Mouse (Mus musculus) embryonic facial prominence, embryonic 11.5 days (tissue): ENCODE measurements around the gene Pigu. TPM values are rescaled to one million over a fixed set of nuclear protein-coding genes. Genes with fewer than 3 reads are reported as not detected.

ENCODE experiments used
- ATAC-seq: fragments of 200-750 bp; cut with Nextera tagmentation; replicated peaks from 2 replicates; pipeline ENCODE4 v1.8.0; 2017; ENCODE audit warnings: low read depth; ENCODE audit not compliant: insufficient number of reproducible peaks, low FRiP score, low TSS enrichment
- DNase-seq: peaks from one replicate; pipeline ENCODE4 v3.0.0-alpha.2; 2015; ENCODE audit warnings: low spot score
- H3K27ac ChIP-seq: fragments of 300-500 bp; sonication (generic); replicated peaks from 2 replicates; pipeline ENCODE4 v1.5.1; 2014; ENCODE audit warnings: mild to moderate bottlenecking, low read depth, low read length, control low read depth
- H3K27me3 ChIP-seq: fragments of 300-500 bp; sonication (generic); 2 replicates; pipeline ENCODE4 v1.6.1; 2014; ENCODE audit warnings: mild to moderate bottlenecking, low read length, moderate library complexity, mixed read lengths; ENCODE audit not compliant: control insufficient read depth, insufficient read depth
- H3K36me3 ChIP-seq: fragments of 300-500 bp; sonication (generic); replicated peaks from 2 replicates; pipeline ENCODE4 v1.6.1; 2014; ENCODE audit warnings: low read depth, mild to moderate bottlenecking, low read length, moderate library complexity, mixed read lengths; ENCODE audit not compliant: control insufficient read depth, insufficient read depth
- H3K4me1 ChIP-seq: fragments of 300-500 bp; sonication (generic); 2 replicates; pipeline ENCODE4 v1.6.1; 2014; ENCODE audit warnings: low read length, mixed read lengths; ENCODE audit not compliant: control insufficient read depth, insufficient read depth
- H3K4me2 ChIP-seq: fragments of 300-500 bp; sonication (generic); 2 replicates; pipeline ENCODE4 v1.6.1; 2014; ENCODE audit warnings: low read depth, mild to moderate bottlenecking, control low read depth, low read length, moderate library complexity
- H3K4me3 ChIP-seq: fragments of 300-500 bp; sonication (generic); 2 replicates; pipeline ENCODE4 v1.5.1; 2014; ENCODE audit warnings: low read depth, low read length, control low read depth
- H3K9ac ChIP-seq: fragments of 300-500 bp; sonication (generic); replicated peaks from 2 replicates; pipeline ENCODE4 v1.6.1; 2014; ENCODE audit warnings: mild to moderate bottlenecking, control low read depth, low read length
- H3K9me3 ChIP-seq: fragments of 300-500 bp; sonication (generic); replicated peaks from 2 replicates; pipeline ENCODE4 v1.6.1; 2016; ENCODE audit warnings: mild to moderate bottlenecking, low read length, inconsistent platforms, mixed read lengths; ENCODE audit not compliant: control insufficient read depth
- WGBS: fragments of 180-500 bp; shearing (Covaris S2); extraction: QIAGEN DNeasy Blood & Tissue Kit; methylation state at CpG from one replicate; pipeline ENCODE4 v1.1.7; 2014; 5-methylcytosine and 5-hydroxymethylcytosine counted together
- microRNA counts: library from miRNA; unstranded; fragments of <30 nt; microRNA quantifications from one replicate; lab custom pipeline; 2016
- microRNA-seq: library from miRNA; unstranded; fragments of <30 nt; microRNA quantifications from one replicate; pipeline ENCODE4, GENCODE M21; 2016; ENCODE audit warnings: borderline number of aligned reads
- polyA plus RNA-seq: library from polyadenylated mRNA; unstranded; fragments of >200 nt; fragmentation: Nextera tagmentation; extraction: Ambion mirVana; gene quantifications from 2 replicates; pipeline ENCODE4 v1.2.1, GENCODE M21; 2014

Gene Pigu
- polyA plus RNA-seq, 1 experiment from 2014 or later: 58.4 TPM

- Histone ChIP-seq H3K4me1 (no peaks in the 10 kb centered on the region), H3K9ac (no peak overlapping the region), H3K4me3 (no peak overlapping the region), H3K36me3 (peaks cover 7% of the 10 kb centered on the region), H3K27me3 (no peaks in the 10 kb centered on the region), H3K4me2 (no peak overlapping the region), H3K27ac (no peak overlapping the region), H3K9me3 (no peaks in the 10 kb centered on the region)
- DNase-seq: no peak
- no peak for ATAC-seq
- 92% methylated on average over 7 of the region's 7 CpGs for WGBS
Measured at GRCm38 (mm10) chr2:155242296-155242855, 114.9 kb downstream of the Pigu start.

GRCm38 (mm10) chr2:155240915-155241314 is 116.3 kb downstream of the Pigu start:
- no peak for DNase-seq
- H3K27ac ChIP-seq: no peak overlapping the region
- H3K4me2 ChIP-seq: no peak overlapping the region
- no peaks in the 10 kb centered on the region for H3K27me3 ChIP-seq
- no peak for ATAC-seq
- no peak overlapping the region for H3K4me3 ChIP-seq
- H3K4me1 ChIP-seq: peaks cover 2% of the 10 kb centered on the region; the same call in 1 of the 2 replicates
- WGBS: 75% methylated on average over 4 of the region's 4 CpGs
- H3K9ac ChIP-seq: no peak overlapping the region
- H3K36me3 ChIP-seq: peaks cover 2% of the 10 kb centered on the region; the same call in 1 of the 2 replicates
- no peaks in the 10 kb centered on the region for H3K9me3 ChIP-seq

DNA sequence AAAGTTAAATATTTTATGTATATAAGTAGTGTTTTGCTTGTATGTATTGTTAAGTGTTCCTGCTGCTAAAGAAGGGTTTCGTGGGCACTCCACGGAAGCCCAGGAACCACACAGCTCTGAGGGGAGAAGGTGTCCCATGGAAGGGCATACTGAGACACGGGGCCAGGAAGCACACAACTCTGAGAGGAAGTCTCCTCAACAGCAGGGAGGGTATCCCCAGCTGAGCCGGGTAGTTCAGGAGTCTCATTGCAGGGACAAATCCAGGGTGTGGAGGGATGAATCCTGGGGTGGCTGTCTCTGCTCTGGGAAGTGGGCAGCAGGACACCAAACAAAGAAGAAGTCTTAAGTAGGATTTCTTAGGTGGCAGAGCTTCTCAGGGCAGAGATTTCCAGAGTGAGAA is 120.0 kb downstream of the Pigu start:
- H3K4me3 ChIP-seq: peak overlapping the region; percentile 67
- no peaks in the 10 kb centered on the region for H3K27me3 ChIP-seq
- no peaks in the 10 kb centered on the region for H3K9me3 ChIP-seq
- ATAC-seq: no peak
- WGBS: 22% methylated on average over 4 of the region's 4 CpGs
- peaks cover 2% of the 10 kb centered on the region; the same call in 1 of the 2 replicates for H3K4me1 ChIP-seq
- no peak overlapping the region for H3K27ac ChIP-seq
- H3K4me2 ChIP-seq: peak overlapping the region; percentile 80
- no peak for DNase-seq
- H3K36me3 ChIP-seq: no peaks in the 10 kb centered on the region
- peak overlapping the region; percentile 83 for H3K9ac ChIP-seq

DNA sequence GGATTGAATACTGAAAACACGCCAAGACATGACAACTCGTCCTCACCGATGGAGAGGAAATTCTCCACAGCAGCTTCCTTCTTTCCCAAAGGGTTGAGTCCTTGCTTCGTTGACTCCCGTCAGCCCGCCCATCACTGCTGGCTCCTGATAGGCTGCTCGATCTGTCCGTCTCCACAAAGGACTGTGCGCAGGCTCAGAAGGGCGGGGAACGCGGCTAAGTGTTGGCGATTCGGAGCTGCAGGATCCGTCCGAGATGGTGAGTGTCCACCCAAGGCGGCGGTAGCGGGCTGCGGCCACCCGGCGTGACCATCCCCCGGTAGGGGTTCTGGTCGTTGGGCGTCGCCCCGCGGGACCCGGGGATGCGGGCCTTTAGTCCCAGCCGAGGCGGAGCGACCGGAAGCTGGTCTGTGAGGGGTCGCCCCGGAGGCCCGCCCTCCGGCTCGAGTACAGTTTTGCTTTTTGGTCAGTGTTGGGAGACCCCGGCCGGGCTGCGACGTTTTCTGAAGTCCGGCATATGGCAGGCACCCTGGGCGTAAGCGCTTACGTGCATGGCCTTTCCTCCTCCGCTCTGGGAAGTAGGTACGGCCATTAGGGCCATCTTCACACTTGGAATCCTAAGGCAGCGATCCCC is 120.8 kb downstream of the Pigu start, which contains the start of gene Dynlrb1:
Gene Dynlrb1, plus strand, starts transcription at position 172 of the 631 bp plus-strand sequence.
- Histone ChIP-seq H3K36me3 (no peaks in the 10 kb centered on the region), H3K27ac (peak within 1 kb of the TSS; percentile 87), H3K9ac (peak within 1 kb of the TSS; percentile 83), H3K4me3 (peak within 1 kb of the TSS; percentile 67), H3K4me1 (peaks cover 2% of the 10 kb centered on the region; the same call in 1 of the 2 replicates), H3K9me3 (no peaks in the 10 kb centered on the region), H3K27me3 (no peaks in the 10 kb centered on the region), H3K4me2 (peak within 1 kb of the TSS; percentile 80)
- ATAC-seq (peak; percentile 98), DNase-seq (peak; percentile 98)
- under 1% methylated on average over 50 of the region's 50 CpGs for WGBS

- WGBS: 5% methylated on average over 13 of the region's 13 CpGs
- DNase-seq (peak; percentile 82), ATAC-seq (peak; percentile 87)
- no peaks in the 10 kb centered on the region for H3K27me3 ChIP-seq
- peak overlapping the region; percentile 83 for H3K9ac ChIP-seq
- H3K4me3 ChIP-seq: peak overlapping the region; percentile 67
- peaks cover 2% of the 10 kb centered on the region; the same call in 1 of the 2 replicates for H3K4me1 ChIP-seq
- peak overlapping the region; percentile 60 for H3K4me2 ChIP-seq
- H3K9me3 ChIP-seq: no peaks in the 10 kb centered on the region
- peak overlapping the region; percentile 87 for H3K27ac ChIP-seq
- H3K36me3 ChIP-seq: no peaks in the 10 kb centered on the region
Measured at GRCm38 (mm10) chr2:155235746-155236361, 121.4 kb downstream of the Pigu start.

MicroRNAs within 50 kb of the gene (microRNA counts, 519-probe panel; counts per million panel counts)
- not detected for microRNA mmu-miR-695 (lab: Ali Mortazavi, UCI)

Small RNA genes lying within 50 kb of the gene (microRNA-seq; reads per million reads assigned to microRNA genes)
- gene Mir695: not detected

Other genes starting within 250 kb of the Pigu start
- gene Itch, start 223.9 kb downstream of the Pigu start, polyA plus RNA-seq: 51.1 and 55.7 TPM in 2 replicates
- 515 and 533 TPM in 2 replicates for gene Dynlrb1, start 120.9 kb downstream of the Pigu start, polyA plus RNA-seq
- 113 and 149 TPM in 2 replicates for gene Map1lc3a, start 81.1 kb downstream of the Pigu start, polyA plus RNA-seq
- gene Trp53inp2, start 23.6 kb upstream of the Pigu start, polyA plus RNA-seq: 28.8 and 29.5 TPM in 2 replicates
- gene Ncoa6, start 116.5 kb upstream of the Pigu start, polyA plus RNA-seq: 27.7 and 28.6 TPM in 2 replicates
- 14.3 and 16.6 TPM in 2 replicates for gene Acss2, start 160.5 kb upstream of the Pigu start, polyA plus RNA-seq
- gene Ggt7, start 160.8 kb upstream of the Pigu start, polyA plus RNA-seq: 3.1 and 4.3 TPM in 2 replicates
- gene Gss, start 235.4 kb upstream of the Pigu start, polyA plus RNA-seq: 24.0 and 24.3 TPM in 2 replicates